Mouse (Mus musculus): ENCODE data around the gene Gm10392.

DNA sequence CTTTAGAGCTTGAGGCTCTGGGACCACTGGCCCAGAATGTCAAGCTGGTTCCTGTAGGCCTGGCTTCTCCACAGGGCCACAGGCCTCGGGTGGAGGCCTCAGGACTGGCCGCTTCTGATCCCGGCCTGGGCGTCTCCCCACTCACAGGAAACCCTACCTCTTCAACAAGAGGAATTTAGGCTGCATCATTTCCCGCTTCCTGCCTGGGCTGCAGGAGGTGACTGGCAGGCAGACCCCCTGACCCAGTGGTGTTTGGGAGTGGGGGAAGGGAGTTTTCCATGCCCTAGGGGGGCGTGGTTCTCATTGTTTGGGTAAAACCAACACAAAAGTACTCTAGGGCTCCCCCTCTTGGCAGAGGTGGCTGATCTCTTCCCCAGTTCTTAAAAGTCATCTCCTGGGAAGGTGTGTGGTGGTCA is 21.6 kb downstream of the Gm10392 start:
- TF ChIP-seq POLR2A (IDR thresholded peaks at IDR 0.05; ENCODE audit: control insufficient read depth, low read depth, low read length) (no peak), CTCF (IDR thresholded peaks at IDR 0.05; ENCODE audit: control insufficient read depth, insufficient read depth, insufficient replicate concordance, low read depth, low read length) (no peak)
